Mouse (Mus musculus): ENCODE measurements at regions not wholly inside any gene's neighbourhood (a gene's known extent, or its start where the extent isn't known, plus 50 kb on each side); places are given as distances from the start of the nearest gene placed in this dataset.

GRCm38 (mm10) chr12:104548586-104548985 lies 75.5 kb upstream of the Gsc start:
- no peak for ATAC-seq (ENCODE audit: low FRiP score, low TSS enrichment)

GRCm38 (mm10) chr12:104547561-104547960 lies 74.4 kb upstream of the Gsc start:
- no peaks in the 10 kb centered on the region for H3K9me3 ChIP-seq (ENCODE audit: control insufficient read depth, low read length)

More at GRCm38 (mm10) chr12:104548586-104548985, 75.5 kb upstream of the Gsc start:
- WGBS, result 86% methylated on average over 2 of the region's 2 CpGs
- Histone ChIP-seq H3K9ac (ENCODE audit: low read depth, low read length) (no peak overlapping the region), H3K9me3 (ENCODE audit: control insufficient read depth, low read length) (no peaks in the 10 kb centered on the region), H3K4me3 (ENCODE audit: low read length) (no peak overlapping the region), H3K4me2 (replicated peaks; ENCODE audit: low read depth, low read length) (no peak overlapping the region), H3K4me1 (ENCODE audit: control insufficient read depth, insufficient read depth, low read length) (peaks cover 2% of the 10 kb centered on the region; the same call in 1 of the 2 replicates), H3K27ac (ENCODE audit: low read depth, low read length) (no peak overlapping the region), H3K27me3 (ENCODE audit: control insufficient read depth, insufficient read depth, low read length) (no peaks in the 10 kb centered on the region), H3K36me3 (ENCODE audit: control insufficient read depth, insufficient read depth, low read length) (no peaks in the 10 kb centered on the region)

DNA sequence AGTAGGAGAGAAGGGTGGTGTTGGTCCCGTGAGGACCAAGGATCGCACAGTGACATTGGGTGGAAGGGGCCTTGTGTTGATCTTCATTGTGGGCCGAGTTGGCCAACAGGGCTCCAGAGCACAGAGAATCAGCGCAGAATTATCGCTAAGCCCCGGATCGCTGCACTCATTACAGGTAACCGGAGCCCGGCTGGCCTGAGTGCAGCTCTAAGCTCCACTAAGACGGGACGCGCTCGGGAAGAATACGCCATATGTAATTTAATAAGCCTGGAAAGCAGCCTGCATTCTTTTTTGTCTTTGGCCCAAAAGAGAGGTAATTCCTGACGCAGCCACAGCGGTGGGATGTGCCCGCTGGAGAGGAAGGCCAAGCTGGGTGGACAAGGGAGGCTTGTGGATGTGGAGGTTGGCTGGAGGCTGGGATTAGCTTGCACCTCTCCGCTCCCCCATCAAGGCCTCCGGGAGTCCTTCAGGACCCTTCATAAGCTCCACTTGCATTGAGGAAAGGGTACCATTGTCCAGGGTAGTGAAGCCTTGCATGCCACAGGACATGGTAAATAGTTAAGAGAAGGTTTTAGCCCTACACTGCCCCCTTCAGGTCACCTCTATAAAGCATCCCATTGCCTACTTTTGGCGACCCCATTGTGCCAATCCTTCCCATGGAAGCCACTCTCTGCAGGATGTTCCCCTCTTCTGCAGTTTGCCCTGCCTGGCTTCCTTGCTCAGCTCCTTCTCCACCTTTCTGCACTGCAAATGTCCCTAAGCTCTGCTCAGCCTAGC lies 73.1 kb upstream of the Gsc start:
- Histone ChIP-seq H3K9ac (ENCODE audit: low read depth, low read length) (no peak overlapping the region), H3K9me3 (ENCODE audit: control insufficient read depth, low read length) (no peaks in the 10 kb centered on the region), H3K27ac (ENCODE audit: low read depth, low read length) (no peak overlapping the region), H3K27me3 (ENCODE audit: control insufficient read depth, insufficient read depth, low read length) (no peaks in the 10 kb centered on the region), H3K4me2 (replicated peaks; ENCODE audit: low read depth, low read length) (no peak overlapping the region), H3K4me3 (ENCODE audit: low read length) (no peak overlapping the region), H3K36me3 (ENCODE audit: control insufficient read depth, insufficient read depth, low read length) (no peaks in the 10 kb centered on the region), H3K4me1 (ENCODE audit: control insufficient read depth, insufficient read depth, low read length) (no peaks in the 10 kb centered on the region)
- peak; percentile 29; the same call in 1 of the 2 replicates for ATAC-seq (ENCODE audit: low FRiP score, low TSS enrichment)
- WGBS, result 80% methylated on average over 20 of the region's 20 CpGs

More at GRCm38 (mm10) chr12:104547561-104547960, 74.4 kb upstream of the Gsc start:
- Histone ChIP-seq H3K4me2 (replicated peaks; ENCODE audit: low read depth, low read length) (no peak overlapping the region), H3K36me3 (ENCODE audit: control insufficient read depth, insufficient read depth, low read length) (no peaks in the 10 kb centered on the region), H3K4me1 (ENCODE audit: control insufficient read depth, insufficient read depth, low read length) (peaks cover 2% of the 10 kb centered on the region; the same call in 1 of the 2 replicates), H3K9ac (ENCODE audit: low read depth, low read length) (no peak overlapping the region), H3K27me3 (ENCODE audit: control insufficient read depth, insufficient read depth, low read length) (no peaks in the 10 kb centered on the region), H3K4me3 (ENCODE audit: low read length) (no peak overlapping the region), H3K27ac (ENCODE audit: low read depth, low read length) (no peak overlapping the region)
- no peak for ATAC-seq (ENCODE audit: low FRiP score, low TSS enrichment)
- 83% methylated on average over 3 of the region's 3 CpGs for WGBS

- 94% methylated on average over 7 of the region's 7 CpGs for WGBS
- Histone ChIP-seq H3K27ac (ENCODE audit: low read depth, low read length) (no peak overlapping the region), H3K9me3 (ENCODE audit: control insufficient read depth, low read length) (no peaks in the 10 kb centered on the region), H3K4me1 (ENCODE audit: control insufficient read depth, insufficient read depth, low read length) (no peaks in the 10 kb centered on the region), H3K27me3 (ENCODE audit: control insufficient read depth, insufficient read depth, low read length) (no peaks in the 10 kb centered on the region), H3K4me2 (replicated peaks; ENCODE audit: low read depth, low read length) (no peak overlapping the region), H3K9ac (ENCODE audit: low read depth, low read length) (no peak overlapping the region), H3K36me3 (ENCODE audit: control insufficient read depth, insufficient read depth, low read length) (no peaks in the 10 kb centered on the region), H3K4me3 (ENCODE audit: low read length) (no peak overlapping the region)
- ATAC-seq (ENCODE audit: low FRiP score, low TSS enrichment), result no peak
Measured at GRCm38 (mm10) chr12:104539911-104540310, 66.8 kb upstream of the Gsc start.

- H3K27ac ChIP-seq (ENCODE audit: low read depth, low read length), result no peak overlapping the region
- 94% methylated on average over 2 of the region's 2 CpGs for WGBS
- H3K4me1 ChIP-seq (ENCODE audit: control insufficient read depth, insufficient read depth, low read length), result no peaks in the 10 kb centered on the region
- no peaks in the 10 kb centered on the region for H3K27me3 ChIP-seq (ENCODE audit: control insufficient read depth, insufficient read depth, low read length)
- no peak overlapping the region for H3K4me2 ChIP-seq (replicated peaks; ENCODE audit: low read depth, low read length)
- no peaks in the 10 kb centered on the region for H3K36me3 ChIP-seq (ENCODE audit: control insufficient read depth, insufficient read depth, low read length)
- no peaks in the 10 kb centered on the region for H3K9me3 ChIP-seq (ENCODE audit: control insufficient read depth, low read length)
- H3K4me3 ChIP-seq (ENCODE audit: low read length), result no peak overlapping the region
- no peak overlapping the region for H3K9ac ChIP-seq (ENCODE audit: low read depth, low read length)
- no peak for ATAC-seq (ENCODE audit: low FRiP score, low TSS enrichment)
Measured at GRCm38 (mm10) chr12:104538436-104538835, 65.3 kb upstream of the Gsc start.

DNA sequence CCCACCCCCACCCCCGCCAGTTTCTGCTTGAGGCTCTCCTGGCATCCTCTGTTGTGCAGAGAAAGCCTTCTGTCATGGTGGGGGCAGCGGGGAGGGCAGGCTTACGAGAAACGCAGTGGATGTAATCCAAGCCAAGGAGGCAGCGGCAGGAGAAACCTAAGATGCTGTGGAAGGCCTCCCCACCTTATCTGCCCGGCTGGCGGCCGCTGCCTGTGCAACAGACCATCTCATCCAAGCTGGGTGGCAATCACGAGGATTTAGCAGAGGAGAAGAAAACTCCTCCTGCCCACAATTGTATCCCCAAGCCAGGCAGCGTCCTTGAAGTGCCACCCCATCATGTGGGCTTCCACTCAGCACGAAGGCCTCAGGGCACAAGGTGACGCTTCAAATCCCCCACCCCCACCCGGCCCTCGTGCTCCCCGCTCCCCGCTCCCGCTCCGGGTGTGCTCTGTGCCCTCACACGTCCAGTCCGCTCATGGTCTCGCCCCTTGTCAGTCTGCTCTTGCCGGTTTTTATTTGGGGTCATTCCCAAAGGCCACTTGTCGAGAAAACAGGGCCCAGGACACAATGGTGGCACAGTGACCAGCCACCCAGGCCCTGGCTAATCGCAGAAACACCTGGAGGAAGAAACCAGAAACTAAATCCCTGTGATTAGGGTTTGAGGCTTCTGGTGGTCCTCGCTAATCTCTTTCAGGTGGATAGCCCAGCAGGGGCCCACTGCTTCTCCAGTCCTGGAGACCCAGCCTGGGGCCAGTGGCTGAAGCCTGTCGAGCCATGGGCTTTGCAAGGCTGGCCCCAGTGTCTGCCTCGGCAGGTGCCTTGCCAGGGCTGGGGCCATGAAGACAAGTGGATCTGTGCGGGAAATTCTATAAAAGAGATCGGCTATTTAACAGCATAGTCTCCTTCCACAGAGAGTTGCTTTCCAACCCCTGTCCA lies 58.6 kb upstream of the Gsc start:
- H3K27ac ChIP-seq (ENCODE audit: low read depth, low read length), result peak overlapping the region; percentile 6; the same call in 1 of the 2 replicates

DNA sequence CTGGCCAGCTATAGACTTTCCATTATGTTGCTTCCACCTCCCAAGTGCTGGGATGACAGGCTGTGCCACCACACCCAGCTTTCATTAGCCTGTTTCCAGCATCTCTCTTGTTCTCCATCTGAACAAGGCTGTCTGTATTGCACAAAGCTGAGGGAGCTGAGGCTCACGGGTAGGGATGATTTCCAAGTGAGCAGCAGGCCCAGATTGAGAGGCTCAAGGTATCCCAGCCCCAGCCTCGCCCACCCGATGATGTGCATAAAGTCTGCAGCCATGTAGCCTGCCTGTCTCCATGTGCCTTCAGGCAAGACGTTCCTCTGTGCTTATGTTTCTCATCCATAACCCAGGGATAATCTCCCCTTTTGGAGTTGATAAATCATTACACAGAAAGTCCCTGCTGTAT lies 57.5 kb upstream of the Gsc start:
- Histone ChIP-seq H3K9me3 (ENCODE audit: control insufficient read depth, low read length) (peaks cover 6% of the 10 kb centered on the region; the same call in 1 of the 2 replicates), H3K36me3 (ENCODE audit: control insufficient read depth, insufficient read depth, low read length) (no peaks in the 10 kb centered on the region), H3K9ac (ENCODE audit: low read depth, low read length) (no peak overlapping the region), H3K4me2 (replicated peaks; ENCODE audit: low read depth, low read length) (no peak overlapping the region), H3K27ac (ENCODE audit: low read depth, low read length) (no peak overlapping the region), H3K4me1 (ENCODE audit: control insufficient read depth, insufficient read depth, low read length) (0 out of 2 replicates have a peak, but pooled peaks cover 5% of the 10 kb centered on the region), H3K4me3 (ENCODE audit: low read length) (no peak overlapping the region), H3K27me3 (ENCODE audit: control insufficient read depth, insufficient read depth, low read length) (no peaks in the 10 kb centered on the region)
- WGBS, result 72% methylated on average over 4 of the region's 4 CpGs
- no peak for ATAC-seq (ENCODE audit: low FRiP score, low TSS enrichment)

More for the DNA sequence above, 58.6 kb upstream of the Gsc start:
- no peak overlapping the region for H3K9ac ChIP-seq (ENCODE audit: low read depth, low read length)
- peak; percentile 64 for ATAC-seq (ENCODE audit: low FRiP score, low TSS enrichment)
- 16% methylated on average over 29 of the region's 29 CpGs for WGBS
- H3K9me3 ChIP-seq (ENCODE audit: control insufficient read depth, low read length), result no peaks in the 10 kb centered on the region
- H3K36me3 ChIP-seq (ENCODE audit: control insufficient read depth, insufficient read depth, low read length), result no peaks in the 10 kb centered on the region
- H3K4me1 ChIP-seq (ENCODE audit: control insufficient read depth, insufficient read depth, low read length), result 0 out of 2 replicates have a peak, but pooled peaks cover 5% of the 10 kb centered on the region
- no peaks in the 10 kb centered on the region for H3K27me3 ChIP-seq (ENCODE audit: control insufficient read depth, insufficient read depth, low read length)
- no peak overlapping the region for H3K4me3 ChIP-seq (ENCODE audit: low read length)
- H3K4me2 ChIP-seq (replicated peaks; ENCODE audit: low read depth, low read length), result peak overlapping the region; percentile 15; the same call in 1 of the 2 replicates
